ENCODE assay signal across 15 mouse cellular contexts in the genomic region with DNA sequence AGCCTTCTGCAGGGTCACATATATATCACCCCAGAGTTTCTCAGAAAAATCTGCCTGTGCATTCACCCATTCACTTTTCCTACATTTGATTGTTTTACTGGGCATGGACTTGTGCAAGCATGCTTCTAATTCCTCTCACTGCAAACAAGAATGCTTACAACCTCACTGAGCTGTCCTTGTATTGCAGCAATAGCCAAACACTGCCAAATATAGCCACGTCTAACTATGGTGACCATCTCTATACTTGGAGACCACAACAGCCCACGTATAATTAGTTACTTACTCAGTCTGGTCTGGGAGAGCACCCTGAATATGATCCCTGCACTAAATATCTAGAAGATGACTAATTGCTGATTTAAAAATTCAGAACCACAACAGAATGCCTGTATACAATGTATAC.
"Had no signal": no experiment of that assay in that cellular context is flagged by ENCODE, and none has a peak within 500 bp of the region (broad histone marks: within the 10 kb centered on the region; RNA-seq: fewer than 3 reads in every experiment).

No protein-coding gene starts in this region.

- H3K9ac ChIP-seq: liver, embryonic 15.5 days; neural tube, embryonic 12.5 days had no signal

- H3K4me1 ChIP-seq: limb, embryonic 10.5 days; liver, embryonic 15.5 days; neural tube, embryonic 12.5 days had no signal

- ATAC-seq: lung, postnatal 0 days had no signal

- H3K27ac ChIP-seq: layer of hippocampus, adult 2 months; left cerebral cortex, adult 2 months; limb, embryonic 10.5 days; liver, embryonic 15.5 days; neural tube, embryonic 12.5 days had no signal

- H3K4me3 ChIP-seq: layer of hippocampus, adult 2 months; left cerebral cortex, adult 2 months; limb, embryonic 10.5 days; liver, embryonic 15.5 days; neural tube, embryonic 12.5 days had no signal

- H3K9me3 ChIP-seq: limb, embryonic 10.5 days; liver, embryonic 15.5 days; neural tube, embryonic 12.5 days had no signal

- H3K4me2 ChIP-seq: liver, embryonic 11.5 days; liver, embryonic 15.5 days; neural tube, embryonic 12.5 days had no signal

- DNase-seq: kidney, postnatal 10 days; kidney, postnatal 4 days; lung, adult 2 months; lung, postnatal 36 days; midbrain, embryonic 14.5 days; spleen, adult 18-20 months; thymus, adult 18-20 months; thymus, postnatal 14 days had no signal

- H3K27me3 ChIP-seq: liver, embryonic 15.5 days; neural tube, embryonic 12.5 days had no signal

- H3K36me3 ChIP-seq: limb, embryonic 10.5 days; liver, embryonic 15.5 days; neural tube, embryonic 12.5 days had no signal
